Mouse (Mus musculus) liver, embryonic 14.5 days (tissue): Measurements from ENCODE around the gene Dalrd3. TPM values are rescaled to one million over a fixed set of nuclear protein-coding genes. Genes with fewer than 3 reads are reported as not detected.

Experiments
- ATAC-seq: fragments of 200-750 bp; cut with Nextera tagmentation; 2 replicates; pipeline ENCODE4 v1.8.0; 2017; ENCODE audit warnings: moderate number of reproducible peaks, mild to moderate bottlenecking, moderate library complexity; ENCODE audit not compliant: insufficient read depth
- DNase-seq, 3 experiments: peaks; one replicate each; pipeline ENCODE4 v3.0.0-alpha.2; 2012 to 2013; ENCODE audit warnings: low read depth in 3 of 3, low spot score in 3 of 3
- H3K27ac ChIP-seq: fragments of 300-500 bp; sonication (generic); 2 replicates; pipeline ENCODE4 v1.5.1; 2014; ENCODE audit warnings: moderate library complexity, mild to moderate bottlenecking, control low read depth, inconsistent platforms
- H3K27me3 ChIP-seq: fragments of 300-500 bp; sonication (generic); 2 replicates; pipeline ENCODE4 v1.6.1; 2014; ENCODE audit warnings: mild to moderate bottlenecking, low read length, moderate library complexity; ENCODE audit not compliant: control insufficient read depth, insufficient read depth
- H3K36me3 ChIP-seq: fragments of 300-500 bp; sonication (generic); replicated peaks from 2 replicates; pipeline ENCODE4 v1.6.1; 2014; ENCODE audit warnings: low read depth; ENCODE audit not compliant: control insufficient read depth, insufficient read depth
- H3K4me1 ChIP-seq, 2 experiments: fragments of 200-500 bp in 1 of 2; fragments of 300-500 bp in 1 of 2; sonication (generic) in 1 of 2; replicated peaks; 2 replicates each; pipeline ENCODE4 v1.6.1; 2012 to 2014; ENCODE audit warnings: antibody characterized with exemption in 1 of 2, inconsistent platforms in 1 of 2, low read length in 1 of 2; ENCODE audit not compliant: control insufficient read depth in 2 of 2, insufficient read depth in 2 of 2
- H3K4me2 ChIP-seq: fragments of 300-500 bp; sonication (generic); 2 replicates; pipeline ENCODE4 v1.6.1; 2014; ENCODE audit warnings: low read depth, mild to moderate bottlenecking, control low read depth, moderate library complexity
- H3K4me3 ChIP-seq, 2 experiments: fragments of 200-500 bp in 1 of 2; fragments of 300-500 bp in 1 of 2; sonication (generic) in 1 of 2; 2 replicates each; pipeline ENCODE4 v1.5.1; 2012 to 2014; ENCODE audit warnings: low read depth in 2 of 2, low read length in 2 of 2, mild to moderate bottlenecking in 2 of 2, control low read depth in 1 of 2, inconsistent platforms in 1 of 2, moderate library complexity in 1 of 2; ENCODE audit not compliant: insufficient read depth in 1 of 2
- H3K9ac ChIP-seq: fragments of 300-500 bp; sonication (generic); replicated peaks from 2 replicates; pipeline ENCODE4 v1.6.1; 2014; ENCODE audit warnings: mild to moderate bottlenecking, control low read depth, moderate library complexity
- H3K9me3 ChIP-seq: fragments of 300-500 bp; sonication (generic); 2 replicates; pipeline ENCODE4 v1.6.1; 2016; ENCODE audit warnings: low read length, mixed read lengths; ENCODE audit not compliant: control insufficient read depth
- CTCF ChIP-seq: IDR thresholded peaks from 2 replicates; pipeline ENCODE4 v1.5.1; 2016; ENCODE audit warnings: antibody characterized with exemption, low read depth, control low read depth
- EP300 ChIP-seq: IDR thresholded peaks from 2 replicates; pipeline ENCODE4 v1.6.1; 2016; ENCODE audit warnings: antibody characterized with exemption, low read depth
- WGBS: fragments of 180-500 bp; shearing (Covaris S2); extraction: QIAGEN DNeasy Blood & Tissue Kit; methylation state at CpG from one replicate; pipeline ENCODE4 v1.1.7; 2014; ENCODE audit not compliant: insufficient replicate concordance; 5-methylcytosine and 5-hydroxymethylcytosine counted together
- polyA plus RNA-seq, 2 experiments: library from polyadenylated mRNA; depleted of rRNA in 1 of 2; stranded (reverse) in 1 of 2; unstranded in 1 of 2; fragments of >200 nt; fragmentation: Nextera tagmentation in 1 of 2; extraction: Ambion mirVana in 1 of 2; gene quantifications; 2 replicates each; pipeline versions ENCODE4 v1.2.1 to v1.2.3; 2012 to 2014

The Dalrd3 gene
- polyA plus RNA-seq, 2 experiments, result 26.4 to 43.8 TPM

- no peaks in the 10 kb centered on the region for H3K9me3 ChIP-seq
- no peak overlapping the region for H3K9ac ChIP-seq
- peaks cover 6% of the 10 kb centered on the region for H3K36me3 ChIP-seq
- no peak for ATAC-seq
- 78% methylated on average over 37 of the region's 37 CpGs for WGBS
- TF ChIP-seq EP300, result no peak
- no peak for TF ChIP-seq CTCF
- no peak overlapping the region for H3K27ac ChIP-seq
- H3K4me1 ChIP-seq, result peaks cover 3 to 15% of the 10 kb centered on the region in 2 experiments; a peak in 2 of 4 replicates
- H3K27me3 ChIP-seq, result no peaks in the 10 kb centered on the region
- DNase-seq, result no peak
- H3K4me2 ChIP-seq, result no peak overlapping the region
- H3K4me3 ChIP-seq, result no peak overlapping the region
Observed at GRCm38 (mm10) chr9:108575321-108576297, 5.9 kb downstream of the Dalrd3 start.

GRCm38 (mm10) chr9:108577025-108577424 lies 7.3 kb downstream of the Dalrd3 start:
- no peak for DNase-seq
- Histone ChIP-seq H3K27me3 (no peaks in the 10 kb centered on the region), H3K9ac (no peak overlapping the region), H3K4me2 (no peak overlapping the region), H3K4me1 (peaks cover 3 to 13% of the 10 kb centered on the region in 2 experiments; a peak in 2 of 4 replicates), H3K9me3 (no peaks in the 10 kb centered on the region), H3K4me3 (no peak overlapping the region), H3K36me3 (peaks cover 4% of the 10 kb centered on the region), H3K27ac (no peak overlapping the region)
- 65% methylated on average over 6 of the region's 6 CpGs for WGBS
- no peak for ATAC-seq
- TF ChIP-seq CTCF (no peak), EP300 (no peak)

- Histone ChIP-seq H3K4me1 (peaks cover 3 to 13% of the 10 kb centered on the region in 2 experiments; a peak in 2 of 4 replicates), H3K27me3 (no peaks in the 10 kb centered on the region), H3K4me3 (peak overlapping the region; percentile 76 to 81), H3K27ac (peak overlapping the region; percentile 38; the same call in 1 of the 2 replicates), H3K9ac (peak overlapping the region; percentile 80), H3K4me2 (peak overlapping the region; percentile 71), H3K9me3 (no peaks in the 10 kb centered on the region), H3K36me3 (no peaks in the 10 kb centered on the region)
- WGBS, result 0% methylated on average over 24 of the region's 24 CpGs
- TF ChIP-seq EP300 (no peak), CTCF (no peak)
- ATAC-seq (peak; percentile 24; the same call in 1 of the 2 replicates), DNase-seq (no peak)
Observed at GRCm38 (mm10) chr9:108577934-108578544, 8.4 kb downstream of the Dalrd3 start.

GRCm38 (mm10) chr9:108578545-108579343 lies 9.1 kb downstream of the Dalrd3 start, which contains the start of gene Wdr6:
Gene Wdr6, minus strand, starts transcription at chr9:108578739.
- 7% methylated on average over 51 of the region's 51 CpGs for WGBS
- Histone ChIP-seq H3K27ac (peak within 1 kb of the TSS; percentile 38; the same call in 1 of the 2 replicates), H3K9me3 (no peaks in the 10 kb centered on the region), H3K4me1 (peaks cover 3 to 13% of the 10 kb centered on the region in 2 experiments; a peak in 2 of 4 replicates), H3K27me3 (no peaks in the 10 kb centered on the region), H3K4me3 (peak within 1 kb of the TSS; percentile 76 to 81), H3K36me3 (no peaks in the 10 kb centered on the region), H3K4me2 (peak within 1 kb of the TSS; percentile 71), H3K9ac (peak within 1 kb of the TSS; percentile 80)
- TF ChIP-seq EP300, result peak; percentile 40; the same call in 1 of the 2 replicates
- TF ChIP-seq CTCF, result 0 out of 2 replicates have a peak, but pooled peaks have one; percentile 19
- DNase-seq (peak; percentile 75 to 77 (median 76)), ATAC-seq (peak; percentile 91)
